Mouse (Mus musculus): ENCODE data around the gene Zmynd15.
"Not testable (repeated sequence)": the region's sequence is repeated elsewhere in the genome, so short reads cannot be mapped to it uniquely, and the experiment has no call there.

Gene Zmynd15

DNA sequence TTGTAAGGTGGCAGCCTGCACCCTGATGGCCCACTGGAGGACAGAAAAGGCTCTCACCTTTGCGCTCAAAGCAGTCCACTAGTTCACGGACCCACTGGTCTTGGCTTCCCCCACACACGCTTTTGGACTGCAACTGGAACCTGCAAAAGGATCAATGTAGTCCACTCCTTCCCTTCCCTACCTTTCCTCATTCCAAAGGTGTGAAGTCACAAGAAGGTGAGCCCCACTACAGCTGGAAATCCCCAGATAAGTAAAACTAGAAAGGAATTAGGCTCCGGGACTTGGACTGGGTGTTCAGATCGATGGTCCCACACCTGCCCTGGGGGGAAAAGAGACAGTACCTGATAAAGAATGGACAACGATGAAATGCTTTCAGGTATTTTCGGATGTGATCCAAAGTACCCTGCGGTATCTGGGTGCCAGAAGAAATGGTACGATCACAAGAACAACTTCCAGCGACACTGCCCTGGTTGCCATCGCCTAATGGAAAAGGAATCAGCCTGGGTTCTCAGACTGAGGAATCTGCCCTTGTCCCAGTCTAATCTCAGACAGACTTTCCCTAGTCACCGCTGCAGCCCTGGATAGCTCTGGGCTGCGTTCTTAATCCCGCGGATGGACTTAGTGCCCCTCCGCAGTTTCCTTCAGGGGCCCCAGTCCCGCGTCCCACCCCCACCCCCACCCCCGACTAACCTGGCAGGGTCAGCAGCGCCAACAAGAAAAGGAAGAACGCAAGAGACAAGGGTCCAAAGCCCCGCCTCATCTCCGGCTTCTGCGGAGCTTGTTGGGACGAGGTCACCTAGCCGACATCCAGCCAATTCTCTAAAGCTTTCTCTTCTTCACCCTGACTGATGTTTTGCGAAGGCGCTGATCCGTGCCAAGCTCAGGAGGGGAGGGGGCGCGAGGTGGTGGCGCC lies at the start of gene Zmynd15:
Zmynd15 (plus strand) TSS at position 746 of the 913 bp plus-strand sequence.
- no peak for DNase-seq

DNA sequence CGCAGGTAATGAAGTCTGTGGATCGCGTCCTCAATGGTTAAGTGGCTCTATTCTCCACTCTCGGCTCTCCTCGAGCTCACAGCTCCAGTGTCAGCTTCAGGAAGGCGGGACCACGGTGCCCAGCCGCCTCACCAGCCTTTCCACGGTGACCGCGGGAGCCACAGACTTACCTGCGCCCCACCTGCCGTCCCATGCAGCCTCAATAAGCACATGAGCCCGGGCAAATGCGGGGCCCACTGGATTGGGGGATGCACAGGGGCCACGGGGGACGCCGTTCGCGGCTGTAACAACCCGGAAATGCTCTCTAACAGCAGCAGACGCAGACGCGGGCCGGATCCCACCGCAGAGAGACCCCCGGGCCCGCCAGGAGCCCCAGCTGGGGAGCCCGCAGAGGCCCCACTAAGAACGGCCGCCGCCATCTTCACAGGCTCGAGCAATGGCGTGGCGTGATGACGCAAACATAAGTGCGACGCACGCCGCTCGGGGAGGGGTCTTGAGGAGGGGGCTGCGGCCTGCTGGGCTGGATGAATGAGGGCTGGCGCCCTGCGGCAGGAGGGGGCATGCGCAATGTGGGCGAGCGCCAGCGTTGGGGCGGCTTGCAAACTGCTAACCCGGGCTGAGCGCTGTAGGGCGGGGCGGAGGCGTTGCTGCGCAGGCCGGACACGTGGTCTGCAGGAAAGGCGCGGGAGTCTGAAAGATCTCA lies 49.5 kb upstream of the Zmynd15 start, which contains the start of gene Pelp1:
Pelp1 (minus strand) TSS at position 438 of the 703 bp plus-strand sequence.
- DNase-seq = peak; percentile 90

DNA sequence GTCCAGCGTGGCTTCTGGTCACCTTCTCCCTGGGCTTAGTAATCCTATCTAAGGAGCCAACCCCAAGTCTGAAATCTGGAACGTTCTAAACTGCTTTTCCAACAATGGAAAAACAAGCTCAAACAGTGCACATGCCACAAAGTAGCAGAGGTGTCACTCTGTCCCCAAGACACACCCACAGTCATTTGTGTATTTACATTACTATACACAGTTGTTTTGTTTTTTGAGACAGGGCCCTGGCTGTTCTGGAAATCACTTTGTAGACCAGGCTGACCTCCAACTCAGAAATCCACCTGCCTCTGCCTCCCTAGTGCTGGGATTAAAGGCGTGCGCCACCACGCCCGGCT lies 49.0 kb upstream of the Zmynd15 start:
- DNase-seq = no peak

DNA sequence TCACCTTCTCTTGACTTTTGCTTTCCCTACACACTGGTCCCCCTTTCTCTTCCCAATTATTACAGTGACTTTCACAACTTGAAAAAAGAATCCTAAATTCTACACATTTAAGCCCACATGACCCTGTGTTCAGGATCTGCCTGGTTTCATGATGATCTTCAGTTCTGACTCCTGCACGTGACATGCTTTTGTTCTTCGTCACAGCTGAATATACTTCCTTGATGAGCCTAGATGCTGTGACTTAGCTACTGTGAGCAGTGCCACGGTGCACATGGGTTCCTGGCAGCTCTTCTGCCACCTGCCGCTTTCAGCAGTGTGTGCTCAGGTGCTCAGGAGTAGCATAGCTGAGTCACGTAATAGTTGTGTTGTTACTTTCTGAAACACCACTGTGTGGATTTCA lies 46.6 kb upstream of the Zmynd15 start:
- DNase-seq = no peak

DNA sequence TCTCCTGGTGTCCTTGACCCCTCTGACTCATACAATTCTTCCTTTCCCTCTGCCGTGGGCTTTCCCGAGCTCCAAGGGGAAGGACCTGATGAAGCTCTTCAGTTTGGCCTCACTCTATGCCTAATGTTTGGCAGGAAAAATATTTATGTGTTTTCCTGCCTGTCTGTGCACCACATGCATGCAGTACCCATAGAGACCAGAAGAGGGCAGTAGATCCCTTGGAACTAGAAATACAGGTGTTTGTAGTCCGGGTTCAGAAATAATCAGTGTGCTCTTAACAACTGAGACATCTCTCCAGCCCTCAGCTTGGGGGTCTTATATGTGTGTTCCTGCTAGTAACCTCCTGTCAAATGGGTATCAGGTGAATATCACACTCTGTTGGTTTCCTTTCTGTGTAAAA lies 45.3 kb upstream of the Zmynd15 start:
- peak; percentile 80 for DNase-seq

DNA sequence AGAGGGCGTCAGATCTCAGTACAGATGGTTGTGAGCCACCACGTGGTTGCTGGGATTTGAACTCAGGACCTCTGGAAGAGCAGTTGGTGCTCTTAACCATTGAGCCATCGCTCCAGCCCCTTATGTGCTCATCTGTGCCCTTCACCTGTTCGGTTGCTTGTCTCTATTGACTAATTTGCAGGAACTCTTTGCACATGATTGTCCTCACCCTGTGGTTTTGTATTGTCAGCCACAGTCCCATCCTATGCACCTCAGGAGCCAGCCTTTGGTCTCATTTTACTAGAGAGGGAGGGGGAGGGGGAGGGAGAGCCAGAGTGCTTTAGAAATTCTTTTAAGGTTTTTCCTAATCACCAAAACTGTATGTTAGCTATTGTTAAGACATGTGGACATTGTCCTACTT lies 41.0 kb upstream of the Zmynd15 start:
- DNase-seq = no peak

DNA sequence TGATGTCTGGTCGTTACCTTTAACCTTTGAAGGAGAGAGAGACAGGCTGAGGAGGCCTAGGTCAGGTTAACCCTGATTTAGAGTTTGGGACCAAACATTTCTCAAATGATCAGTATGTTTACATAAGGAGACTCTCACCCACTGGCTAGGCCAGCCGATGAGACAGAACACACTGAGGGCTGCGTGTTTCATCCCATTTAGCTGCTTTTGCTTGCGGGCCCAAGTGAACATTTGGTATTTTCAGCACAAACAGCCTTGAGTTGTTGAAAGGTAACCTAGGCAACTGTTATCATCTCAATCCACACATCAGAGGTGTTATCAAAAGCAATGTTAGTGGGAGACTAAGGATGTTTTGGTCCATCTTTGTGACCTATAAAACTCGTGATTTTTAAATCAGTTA lies 39.7 kb upstream of the Zmynd15 start:
- DNase-seq = no peak

DNA sequence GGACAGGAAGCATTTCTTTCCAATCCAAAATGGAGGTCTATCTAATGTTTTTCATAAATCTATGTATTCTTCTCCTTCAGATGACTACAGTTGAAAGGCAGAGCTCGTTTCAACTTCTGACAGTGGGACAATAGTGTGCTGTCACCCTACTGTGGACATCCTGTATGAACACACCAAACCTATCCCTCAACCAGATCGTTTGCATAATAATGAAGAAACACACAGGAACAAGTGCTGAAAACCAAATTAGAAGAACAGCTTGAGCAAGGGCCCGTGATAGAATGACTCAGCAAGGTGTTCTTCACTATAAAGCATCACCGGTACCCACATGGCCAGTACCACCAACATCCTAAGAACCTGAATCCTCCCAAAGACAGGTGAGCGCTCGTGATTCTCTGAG lies 32.6 kb upstream of the Zmynd15 start:
- DNase-seq = not testable (repeated sequence)

DNA sequence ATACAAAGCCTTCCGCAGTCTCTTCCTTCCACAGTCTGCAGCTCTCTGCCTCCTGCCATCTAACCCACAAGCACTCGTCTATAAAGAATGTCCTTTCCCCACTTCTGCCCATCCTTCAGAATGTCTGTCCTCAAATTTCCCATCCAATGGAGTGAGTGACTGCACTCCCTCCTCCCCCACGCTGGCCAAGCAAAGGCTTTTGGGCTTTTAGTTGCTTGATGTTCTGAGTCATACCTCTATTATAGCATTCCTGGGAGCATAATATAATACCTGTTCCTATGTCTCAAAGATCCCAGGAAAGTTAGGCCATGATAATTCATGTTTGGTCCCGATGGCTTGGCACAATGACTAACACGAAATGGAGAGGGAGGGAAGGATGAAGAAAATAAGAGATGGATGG lies 27.7 kb upstream of the Zmynd15 start:
- no peak for DNase-seq

DNA sequence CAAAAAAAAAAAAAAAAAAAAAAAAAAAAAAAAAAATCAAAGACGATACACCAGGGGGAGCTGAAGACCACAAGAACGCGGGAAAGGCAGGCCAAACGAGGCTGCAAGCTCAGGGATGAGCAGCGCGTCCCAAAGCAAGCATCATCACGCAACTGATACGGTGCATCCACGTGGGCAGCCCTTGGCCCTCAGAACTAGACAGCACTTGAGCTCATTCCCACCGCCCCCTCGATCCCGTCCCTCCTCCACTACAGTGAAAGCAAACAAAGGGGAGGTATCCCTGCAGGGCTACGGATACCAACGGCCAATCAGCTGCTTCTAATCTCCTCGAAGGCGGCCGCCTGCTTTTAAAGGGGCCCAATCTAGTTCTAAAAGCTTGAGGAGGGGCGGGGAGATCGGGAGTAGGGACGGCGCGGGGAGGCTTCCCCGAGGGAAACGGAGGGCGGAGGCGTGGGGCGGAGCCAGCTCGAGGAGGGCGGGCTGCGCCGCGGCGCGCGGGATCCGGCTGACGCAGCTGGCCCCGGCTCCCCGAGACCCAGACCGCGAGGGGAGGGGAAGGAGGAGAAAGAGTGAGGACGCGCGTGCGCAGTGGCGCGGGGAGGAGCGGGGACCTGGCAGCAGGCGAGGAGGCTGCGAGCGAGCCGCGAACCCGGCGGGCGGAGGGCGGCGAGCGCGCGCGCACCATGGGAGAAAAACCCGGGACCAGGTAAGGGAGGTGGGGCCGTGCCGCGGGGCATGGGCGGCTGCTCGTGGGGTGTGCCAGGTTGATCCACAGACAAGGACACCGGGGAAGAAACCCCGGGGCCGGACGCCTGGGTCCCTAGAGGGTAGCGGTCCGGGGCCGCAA lies 27.0 kb upstream of the Zmynd15 start, which contains the start of gene Arrb2:
Arrb2 (plus strand) TSS at position 588 of the 847 bp plus-strand sequence.
- DNase-seq = peak; percentile 99

DNA sequence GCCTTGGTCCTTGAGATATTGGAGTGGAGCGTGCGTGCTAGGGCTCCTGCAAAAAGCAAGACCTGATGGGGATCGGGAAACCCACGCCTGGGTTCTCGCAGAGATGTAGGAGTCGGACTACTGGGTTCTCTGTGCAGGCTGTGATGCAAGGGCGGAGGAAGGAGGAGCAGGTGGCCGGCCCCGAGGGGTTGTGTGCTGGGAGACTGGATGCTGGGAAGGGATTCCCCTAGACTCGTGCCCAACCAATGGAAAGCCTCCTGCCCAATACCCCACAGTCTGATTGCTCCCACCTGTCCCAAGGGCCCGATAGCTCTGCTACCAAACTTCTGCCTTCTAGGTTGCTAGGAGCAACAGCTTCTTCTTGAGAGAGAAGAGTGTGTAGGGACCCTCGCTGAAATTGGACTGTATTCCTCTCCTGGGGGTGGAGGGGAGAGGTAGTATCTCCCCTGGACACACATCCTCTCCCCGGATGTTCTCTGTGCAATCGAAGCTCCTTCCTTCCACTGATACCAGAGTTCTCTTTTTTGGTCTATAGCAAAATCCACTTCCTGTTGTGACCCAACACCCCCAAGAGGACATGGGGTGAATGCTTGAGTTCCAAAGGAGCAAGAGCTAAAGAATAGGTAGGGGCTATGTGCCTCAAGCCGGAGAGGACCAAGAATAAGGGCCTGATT lies 26.2 kb upstream of the Zmynd15 start:
- no peak for DNase-seq

DNA sequence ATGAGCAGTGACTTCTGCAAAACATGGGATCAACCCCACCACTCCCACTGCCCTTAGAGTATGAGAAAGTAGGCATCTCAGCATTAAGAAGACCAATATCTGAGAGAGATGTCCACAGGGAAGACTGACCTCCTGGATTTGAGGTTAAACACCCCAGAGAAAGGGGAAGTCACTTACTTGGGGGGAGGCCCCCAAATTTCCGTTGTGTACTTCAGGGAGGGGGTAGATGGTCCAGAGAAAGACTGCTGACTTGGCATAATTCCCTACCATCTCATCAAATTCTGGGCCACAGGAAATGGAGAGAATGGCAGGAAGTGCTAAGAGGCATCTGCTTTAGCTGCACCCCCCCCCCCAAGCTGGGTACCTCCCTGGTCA lies 25.7 kb upstream of the Zmynd15 start:
- no peak for DNase-seq

DNA sequence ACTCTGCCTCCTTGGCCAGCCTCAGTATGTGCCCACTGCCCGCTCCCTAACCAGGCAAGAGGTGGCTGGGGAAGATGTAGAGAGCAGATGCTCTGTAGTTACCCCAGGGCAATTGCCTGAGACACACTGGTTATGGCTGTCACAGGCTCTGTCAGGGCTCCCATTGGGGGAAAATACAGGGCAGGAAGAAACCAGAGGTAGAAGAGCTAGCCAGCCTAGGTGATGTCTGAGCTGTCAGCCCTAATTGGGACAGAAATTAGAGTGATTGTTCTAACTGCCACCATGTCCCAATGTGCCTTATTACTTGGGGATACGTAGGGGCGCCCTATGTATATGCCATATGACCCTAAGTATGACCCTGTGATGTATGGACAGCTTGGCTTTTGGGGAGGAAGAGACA lies 25.3 kb upstream of the Zmynd15 start:
- DNase-seq = no peak

DNA sequence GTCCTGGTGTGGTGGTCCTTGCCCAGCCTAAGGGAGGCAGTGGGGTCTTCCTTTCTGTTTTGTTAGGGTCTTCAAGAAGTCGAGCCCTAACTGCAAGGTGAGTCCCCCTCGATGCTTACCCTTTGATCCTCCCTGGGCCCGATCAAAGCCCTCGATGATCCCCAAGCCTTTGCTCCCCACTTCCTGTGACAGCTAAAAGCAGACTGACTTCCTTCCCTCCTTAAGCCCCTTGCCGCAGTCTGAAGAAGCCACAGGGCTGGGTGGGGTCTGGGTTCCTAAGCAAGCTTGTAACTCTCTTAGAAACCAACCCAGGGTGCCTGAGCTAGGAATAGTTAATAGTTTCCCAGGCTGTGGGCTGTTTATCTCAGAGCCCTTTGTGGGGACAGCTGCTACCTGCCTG lies 23.8 kb upstream of the Zmynd15 start:
- no peak for DNase-seq

DNA sequence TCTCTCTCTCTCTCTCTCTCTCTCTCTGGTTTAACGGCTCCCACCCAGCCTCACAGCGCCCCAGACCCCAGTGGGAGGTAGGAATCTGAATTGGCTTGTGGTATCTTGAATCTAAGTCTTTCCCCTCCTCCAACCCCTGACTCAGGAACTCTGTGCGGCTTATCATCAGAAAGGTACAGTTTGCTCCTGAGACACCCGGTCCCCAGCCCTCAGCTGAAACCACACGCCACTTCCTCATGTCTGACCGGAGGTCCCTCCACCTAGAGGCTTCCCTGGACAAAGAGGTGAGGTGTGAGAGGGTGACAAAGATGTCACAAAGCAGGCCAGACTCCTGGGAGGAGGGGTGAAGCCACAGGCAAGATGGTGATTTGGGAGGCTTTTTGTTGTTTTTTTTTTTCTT lies 21.8 kb upstream of the Zmynd15 start:
- no peak for DNase-seq

DNA sequence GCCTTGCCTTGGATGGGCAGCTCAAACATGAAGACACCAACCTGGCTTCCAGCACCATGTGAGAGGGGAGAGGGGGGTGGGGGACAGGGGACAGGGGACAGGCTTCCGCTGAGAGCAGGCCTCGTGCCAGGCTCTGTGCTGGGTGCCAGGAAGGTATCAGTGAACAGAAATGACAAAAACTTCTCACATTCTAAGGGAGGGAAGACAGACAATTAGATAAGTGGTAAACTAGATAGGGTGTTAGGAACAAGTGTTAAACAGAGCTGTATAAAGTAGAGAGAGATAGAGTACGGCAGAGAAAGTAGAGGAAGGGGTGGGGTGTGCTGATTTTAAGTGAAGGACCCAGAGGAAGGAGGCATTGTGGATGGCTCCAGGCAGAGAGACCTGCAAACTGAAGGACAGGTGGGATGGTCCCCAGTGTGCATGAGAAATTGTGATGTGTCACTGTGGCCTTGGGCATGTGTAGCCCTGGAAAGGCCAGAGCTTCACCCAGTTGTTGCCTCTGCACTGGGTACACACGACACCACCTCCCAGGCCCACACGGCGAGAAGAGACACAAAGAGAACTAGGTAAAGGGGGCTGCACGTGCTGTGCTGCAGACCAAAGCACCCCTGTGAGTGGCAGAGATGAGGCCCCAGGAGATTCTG lies 20.4 kb upstream of the Zmynd15 start:
- no peak for DNase-seq

DNA sequence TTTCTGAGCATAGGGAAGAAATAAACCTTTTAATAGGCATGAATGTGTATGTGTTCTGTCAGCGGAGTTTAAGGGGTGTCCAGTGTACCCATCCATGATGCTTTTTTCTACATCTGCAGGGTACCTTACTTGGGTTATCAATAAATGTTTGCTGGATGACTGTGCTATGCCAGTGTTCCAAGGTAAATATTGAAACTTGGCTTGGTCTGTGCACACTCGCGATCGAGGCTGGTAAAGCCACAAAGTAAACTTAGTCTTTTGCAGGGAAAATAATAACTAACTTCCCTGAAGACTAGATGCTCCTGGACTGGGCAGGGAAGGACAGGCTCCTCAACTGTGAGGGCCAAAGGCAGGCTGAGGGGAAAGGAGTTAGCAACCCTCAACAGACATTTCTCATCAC lies 18.6 kb upstream of the Zmynd15 start:
- DNase-seq = no peak

DNA sequence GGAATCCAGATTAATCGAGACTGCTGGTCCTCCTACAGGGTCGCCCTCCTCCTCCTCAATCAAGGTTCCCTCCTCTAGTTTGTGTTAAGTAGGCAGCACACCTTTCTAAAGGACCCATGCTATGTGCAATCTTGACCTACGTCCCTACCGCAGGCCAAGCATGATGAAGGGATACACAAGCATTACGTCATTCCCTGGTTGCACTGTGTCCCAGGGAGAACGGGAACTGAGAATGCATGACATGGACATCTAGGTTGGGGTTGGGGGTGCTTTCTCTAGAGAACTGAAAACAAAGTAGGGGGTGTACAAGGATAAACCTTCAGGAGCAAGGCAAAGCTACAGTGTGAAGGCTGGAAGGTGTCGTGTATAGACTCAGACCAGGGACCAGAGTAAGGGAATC lies 17.4 kb upstream of the Zmynd15 start:
- DNase-seq = no peak

DNA sequence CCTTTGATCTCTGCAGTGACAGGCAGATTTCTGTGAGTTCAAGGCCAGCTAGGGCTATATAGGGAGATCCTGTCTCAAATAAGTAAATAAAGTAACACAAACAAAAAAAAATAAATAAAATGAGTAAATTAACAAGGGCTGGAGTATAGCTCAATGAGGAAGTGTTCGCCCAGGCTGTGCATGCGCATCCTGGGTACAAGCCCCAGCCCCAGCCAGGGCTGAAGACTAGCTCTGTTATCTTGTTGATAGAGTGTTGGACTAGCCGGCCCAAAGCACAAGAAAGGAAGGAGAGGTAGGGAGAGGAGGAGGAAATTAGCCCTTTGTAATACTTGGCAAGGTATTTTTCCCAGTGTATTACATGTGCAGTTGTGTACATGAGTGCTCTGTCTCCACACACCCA lies 15.3 kb upstream of the Zmynd15 start:
- no peak for DNase-seq

DNA sequence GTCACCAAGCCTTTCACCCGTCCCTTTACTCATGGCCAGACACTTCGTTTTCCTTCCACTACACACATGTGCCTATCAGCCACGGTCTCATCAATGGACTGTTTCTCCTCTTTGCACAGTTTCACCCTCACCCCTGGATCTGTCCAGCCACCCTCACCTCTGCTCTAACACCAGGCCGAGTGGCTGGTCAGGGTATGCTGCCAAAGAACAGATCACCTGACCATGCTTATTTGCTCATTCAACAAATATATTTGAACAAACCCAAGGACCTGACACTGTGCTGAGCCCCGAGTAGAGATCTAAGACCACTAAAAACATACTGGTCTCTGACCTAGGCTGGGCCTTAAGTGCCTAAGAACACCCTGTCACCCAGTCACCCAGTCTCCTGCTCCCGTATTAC lies 14.6 kb upstream of the Zmynd15 start:
- peak; percentile 42 for DNase-seq

DNA sequence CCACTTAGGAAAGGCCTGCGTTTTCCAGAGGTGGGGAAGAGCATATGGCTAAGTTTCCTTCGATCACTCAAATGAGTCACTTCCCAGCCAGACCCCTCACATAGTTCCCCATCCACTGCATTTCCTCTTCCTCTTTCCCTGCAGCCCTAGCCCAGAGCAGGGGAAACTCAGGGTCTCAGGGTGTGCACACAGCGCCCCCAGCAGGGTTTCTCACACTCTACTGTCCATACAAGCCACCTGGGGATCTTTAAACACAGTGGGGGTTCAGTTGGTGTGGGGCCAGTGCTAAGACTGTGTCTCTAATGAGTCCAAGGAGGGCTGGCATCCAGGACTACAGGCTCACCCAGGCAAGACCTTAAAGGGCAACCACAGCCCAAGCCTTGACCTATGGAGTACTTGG lies 12.5 kb upstream of the Zmynd15 start:
- DNase-seq = no peak

DNA sequence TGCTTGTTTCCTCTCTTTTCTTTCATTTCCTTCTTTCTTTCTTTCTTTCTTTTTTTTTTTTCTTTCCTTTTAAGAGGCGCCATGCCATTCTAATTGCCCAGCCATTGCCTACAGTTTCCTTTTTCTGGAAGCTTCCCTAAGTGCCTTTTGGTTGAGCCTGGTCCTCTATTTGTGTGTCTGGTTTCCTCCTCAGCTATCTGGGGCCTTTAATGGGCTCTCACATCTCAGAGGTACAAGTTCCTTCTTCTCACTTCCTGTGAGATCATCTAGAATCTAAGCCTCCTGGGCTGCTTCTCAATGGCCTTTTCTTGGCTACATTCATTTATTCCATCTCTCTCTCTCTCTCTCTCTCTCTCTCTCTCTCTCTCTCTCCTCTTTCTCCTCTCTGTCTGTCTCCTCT lies 11.9 kb upstream of the Zmynd15 start:
- no peak for DNase-seq

All from liver (tissue).